In genomic region chr17:65625563-65625962, GRCm38 (mm10) we compare ENCODE assay signal across 33 mouse cellular contexts. TPM values are rescaled to one million over a fixed set of nuclear protein-coding genes. Genes with fewer than 3 reads are reported as not detected.
"Had no signal": no experiment of that assay in that cellular context is flagged by ENCODE, and none has a peak within 500 bp of the region (broad histone marks: within the 10 kb centered on the region; RNA-seq: fewer than 3 reads in every experiment).

No protein-coding gene starts in this region.

- DNase-seq: forebrain, postnatal 0 days; gastrocnemius, postnatal 14 days; gastrocnemius, postnatal 36 days; heart, adult 18-20 months; heart, postnatal 14 days; heart, postnatal 36 days; kidney, adult 11 months; kidney, adult 2 months; kidney, adult 9 months; kidney, postnatal 14 days; kidney, postnatal 36 days; layer of hippocampus, adult 9-11 months; layer of hippocampus, postnatal 36 days; liver; liver, embryonic 13.5 days had no signal

RNA-seq across cellular contexts. Expression of gene Txndc2, which starts 16.4 kb away (rescaled TPM):
- total RNA-seq: gastrocnemius, adult 18-20 months; gastrocnemius, adult 8-10 months; gastrocnemius, postnatal 14 days; gastrocnemius, postnatal 36 days; heart, adult 18-20 months; heart, postnatal 36 days; hematopoietic stem cell, adult 5-6 weeks; hindbrain, postnatal 0 days; layer of hippocampus, adult 18-20 months; layer of hippocampus, adult 8-10 months; layer of hippocampus, postnatal 36 days; left cerebral cortex, adult 18-20 months had no signal
- polyA plus RNA-seq: forebrain, postnatal 0 days; heart, embryonic 11.5 days; heart, embryonic 13.5 days; heart, embryonic 15.5 days; hindbrain, embryonic 11.5 days; intestine, embryonic 14.5 days; intestine, embryonic 16.5 days; kidney, embryonic 15.5 days; kidney, postnatal 0 days; large intestine, adult 2 months; limb, embryonic 10.5 days; liver, embryonic 11.5 days; liver, embryonic 13.5 days had no signal
